Mouse (Mus musculus): Measurements from ENCODE around the gene Aqp9.

GRCm38 (mm10) chr9:71166871-71167465 is 1.5 kb downstream of the Aqp9 start:
- TF ChIP-seq ZMIZ1 (IDR thresholded peaks at IDR 0.05; ENCODE audit: low read depth, low read length) (no peak), POLR2AphosphoS2 (IDR thresholded peaks at IDR 0.05; ENCODE audit: low read length) (no peak), CTCF (IDR thresholded peaks at IDR 0.05 in 2 of 3, conservative IDR thresholded peaks at IDR 0.05 in 1 of 3; ENCODE audit: control insufficient read depth in 1 of 3, insufficient read depth in 1 of 3, low read depth in 2 of 3, low read length in 3 of 3, poor library complexity in 1 of 3, severe bottlenecking in 1 of 3) (no peak), MAX (IDR thresholded peaks at IDR 0.05; ENCODE audit: low read length) (peak; percentile 50; the same call in 1 of the 2 replicates), NRF1 (IDR thresholded peaks at IDR 0.05; ENCODE audit: insufficient read depth, low read depth, low read length, poor library complexity, severe bottlenecking) (no peak), MAFK (IDR thresholded peaks at IDR 0.05; ENCODE audit: borderline replicate concordance, low read depth, low read length) (no peak), EP300 (IDR thresholded peaks at IDR 0.05; ENCODE audit: low read depth in 1 of 2, low read length in 2 of 2) (peak; percentile 71 to 80), NELFE (IDR thresholded peaks at IDR 0.05; ENCODE audit: low read depth, low read length) (no peak), POLR2A (IDR thresholded peaks at IDR 0.05; ENCODE audit: control insufficient read depth in 1 of 2, insufficient read depth in 1 of 2, low read depth in 1 of 2, low read length in 2 of 2, poor library complexity in 1 of 2) (no peak), KAT2A (conservative IDR thresholded peaks at IDR 0.05; ENCODE audit: low read depth, low read length) (0 out of 2 replicates have a peak, but pooled peaks have one; percentile 13), POLR2AphosphoS5 (IDR thresholded peaks at IDR 0.05; ENCODE audit: borderline replicate concordance, low read depth, low read length) (no peak), TBP (IDR thresholded peaks at IDR 0.05; ENCODE audit: low read depth, low read length) (no peak), MXI1 (IDR thresholded peaks at IDR 0.05; ENCODE audit: low read depth, low read length) (peak; percentile 76)

Measured in MEL (cell line).